Mouse (Mus musculus) ES-E14 (cell line): ENCODE data around the gene Chst14. TPM values are rescaled to one million over a fixed set of nuclear protein-coding genes. Genes with fewer than 3 reads are reported as not detected.
A peak's percentile ranks its signal among the peaks of the same experiment; 100 is the strongest.

Experiments
- DNase-seq: peaks from one replicate; pipeline ENCODE4 v3.0.0-alpha.2; 2013; ENCODE audit warnings: low read depth, low spot score
- H3K27ac ChIP-seq: 2 replicates; pipeline ENCODE4 v1.5.1; 2012; ENCODE audit warnings: low read depth, mild to moderate bottlenecking, low read length, moderate library complexity, mixed read lengths; ENCODE audit not compliant: poor library complexity, insufficient read depth, severe bottlenecking
- H3K36me3 ChIP-seq: 2 replicates; pipeline ENCODE4 v1.6.1; 2012; ENCODE audit warnings: mild to moderate bottlenecking, low read length, moderate library complexity, mixed read lengths; ENCODE audit not compliant: control insufficient read depth, poor library complexity, insufficient read depth, severe bottlenecking
- H3K4me1 ChIP-seq, 2 experiments: fragments of 150-350 bp in 1 of 2; sonication (generic) in 1 of 2; 2 replicates each; pipeline ENCODE4 v1.6.1; 2012; ENCODE audit warnings: low read length in 2 of 2, mild to moderate bottlenecking in 1 of 2, mixed read lengths in 1 of 2; ENCODE audit not compliant: control insufficient read depth in 2 of 2, insufficient read depth in 2 of 2, poor library complexity in 1 of 2
- H3K4me3 ChIP-seq, 2 experiments: fragments of 150-350 bp in 1 of 2; sonication (generic) in 1 of 2; 2 replicates each; pipeline ENCODE4 v1.5.1; 2012; ENCODE audit warnings: low read length in 2 of 2, low read depth in 1 of 2, mild to moderate bottlenecking in 1 of 2, mixed read lengths in 1 of 2; ENCODE audit not compliant: insufficient read depth in 1 of 2, poor library complexity in 1 of 2, severe bottlenecking in 1 of 2
- H3K9ac ChIP-seq: 2 replicates; pipeline ENCODE4 v1.6.1; 2012; ENCODE audit warnings: low read depth, mild to moderate bottlenecking, low read length, mixed read lengths; ENCODE audit not compliant: poor library complexity, insufficient read depth, severe bottlenecking
- H3K9me3 ChIP-seq: fragments of 150-350 bp; sonication (generic); 2 replicates; pipeline ENCODE4 v1.6.1; 2012; ENCODE audit warnings: low read depth, mild to moderate bottlenecking, low read length; ENCODE audit not compliant: control insufficient read depth, insufficient read depth
- CHD2 ChIP-seq: IDR thresholded peaks from 2 replicates; pipeline ENCODE4 v1.6.1; 2014; ENCODE audit warnings: mild to moderate bottlenecking, low read depth, low read length, inconsistent platforms
- HCFC1 ChIP-seq: IDR thresholded peaks from 2 replicates; pipeline ENCODE4 v1.6.1; 2012; ENCODE audit warnings: low read length, inconsistent platforms, borderline replicate concordance; ENCODE audit not compliant: insufficient read depth
- MAFK ChIP-seq: IDR thresholded peaks from 2 replicates; pipeline ENCODE4 v1.6.1; 2014; ENCODE audit warnings: mild to moderate bottlenecking, low read depth, low read length, inconsistent platforms; ENCODE audit not compliant: insufficient read depth
- ZC3H11A ChIP-seq: IDR thresholded peaks from 2 replicates; pipeline ENCODE4 v1.6.1; 2012; ENCODE audit warnings: low read depth, mild to moderate bottlenecking, inconsistent platforms, low read length, borderline replicate concordance
- ZNF384 ChIP-seq: IDR thresholded peaks from 2 replicates; pipeline ENCODE4 v1.6.1; 2012; ENCODE audit warnings: low read depth, low read length, inconsistent platforms
- in situ Hi-C, 2 experiments: fragments of 600-800 bp; cut with MboI; formaldehyde crosslinking; loops; one replicate each; pipeline ENCODE4 v1.15.1; 2025; ENCODE audit warnings: low sequenced_read_pairs in 2 of 2, inconsistent platforms in 1 of 2; ENCODE audit not compliant: unreplicated experiment in 2 of 2
- total RNA-seq: library from RNA; depleted of rRNA; stranded (reverse); fragments of 300-350 nt; gene quantifications from 2 replicates; pipeline ENCODE4 v1.2.3, GENCODE M21; 2012

Gene Chst14
- total RNA-seq, 1 experiment, result 8.3 TPM

DNA sequence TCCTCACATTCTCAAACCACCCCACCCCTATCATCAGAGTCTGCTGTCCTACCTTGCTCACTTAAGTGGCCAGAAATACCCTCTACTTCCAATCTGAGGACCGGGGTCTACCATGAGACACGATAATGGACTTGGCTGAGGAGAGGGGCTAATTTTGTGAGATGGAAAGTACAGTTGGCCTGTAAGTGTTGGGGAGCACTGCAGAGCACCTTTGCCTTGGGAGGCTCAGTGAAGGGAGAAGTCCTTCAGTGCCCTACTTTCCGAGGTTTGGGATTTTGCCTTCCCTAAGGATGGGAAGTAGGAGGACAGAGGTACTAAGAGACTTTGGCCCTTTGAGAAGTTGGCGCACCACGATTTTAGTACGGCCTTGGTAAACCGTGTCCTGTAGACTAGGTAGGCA lies 27.0 kb upstream of the Chst14 start:
- Histone ChIP-seq H3K9me3 (no peaks in the 10 kb centered on the region), H3K4me1 (peaks cover 0 to 20% of the 10 kb centered on the region in 2 experiments; a peak in 2 of 4 replicates), H3K9ac (no peak overlapping the region), H3K27ac (no peak overlapping the region), H3K36me3 (no peaks in the 10 kb centered on the region), H3K4me3 (no peak overlapping the region)
- in situ Hi-C loops, result loop anchor here (5.0 to 25.0 kb wide), 2 partner anchors 152 to 412 kb away; partner anchors contain the start of genes Inafm2 (in 1 of the 2) and Srp14 (in 1 of the 2)
- no peak for DNase-seq
- TF ChIP-seq ZNF384 (no peak), MAFK (no peak), CHD2 (no peak), HCFC1 (no peak), ZC3H11A (no peak)

- TF ChIP-seq HCFC1 (no peak), ZC3H11A (no peak), MAFK (no peak), CHD2 (no peak), ZNF384 (no peak)
- H3K27ac ChIP-seq, result no peak within 1 kb of the TSS
- peak within 1 kb of the TSS; percentile 85 to 87 for H3K4me3 ChIP-seq
- H3K9me3 ChIP-seq, result no peaks in the 10 kb centered on the region
- peak; percentile 71 for DNase-seq
- H3K4me1 ChIP-seq, result peaks cover 0 to 20% of the 10 kb centered on the region in 2 experiments; a peak in 2 of 4 replicates
- peak within 1 kb of the TSS; percentile 26; the same call in 1 of the 2 replicates for H3K9ac ChIP-seq
- H3K36me3 ChIP-seq, result no peaks in the 10 kb centered on the region
- in situ Hi-C loops, result loop anchor here (5.0 to 25.0 kb wide), 2 partner anchors 153 to 413 kb away; partner anchors contain the start of genes Inafm2 (in 1 of the 2) and Srp14 (in 1 of the 2)
These were observed 26.1 kb upstream of the Chst14 start, which contains the start of gene Bahd1 for GRCm38 (mm10) chr2:118899981-118900825. TSS of gene Bahd1 (plus strand) at chr2:118900377.

GRCm38 (mm10) chr2:118900826-118901140 lies 25.5 kb upstream of the Chst14 start:
- no peaks in the 10 kb centered on the region for H3K36me3 ChIP-seq
- peaks cover 0 to 20% of the 10 kb centered on the region in 2 experiments; a peak in 2 of 4 replicates for H3K4me1 ChIP-seq
- H3K27ac ChIP-seq, result no peak overlapping the region
- H3K9me3 ChIP-seq, result no peaks in the 10 kb centered on the region
- H3K9ac ChIP-seq, result peak overlapping the region; percentile 26; the same call in 1 of the 2 replicates
- H3K4me3 ChIP-seq, result peak overlapping the region; percentile 54 to 59
- TF ChIP-seq ZNF384 (no peak), CHD2 (no peak), HCFC1 (no peak), ZC3H11A (no peak)
- no peak for DNase-seq
- in situ Hi-C loops, result no loop called here

- peaks cover 0 to 20% of the 10 kb centered on the region in 2 experiments; a peak in 2 of 4 replicates for H3K4me1 ChIP-seq
- in situ Hi-C loops, result no loop called here
- peak; percentile 88 for DNase-seq
- peak overlapping the region; percentile 83 for H3K9ac ChIP-seq
- TF ChIP-seq CHD2 (0 out of 2 replicates have a peak, but pooled peaks have one; percentile 53), ZC3H11A (no peak), HCFC1 (no peak), MAFK (no peak)
- H3K9me3 ChIP-seq, result no peaks in the 10 kb centered on the region
- no peak overlapping the region for H3K27ac ChIP-seq
- H3K4me3 ChIP-seq, result peak overlapping the region; percentile 85 to 87
- no peaks in the 10 kb centered on the region for H3K36me3 ChIP-seq
These were observed 24.9 kb upstream of the Chst14 start for GRCm38 (mm10) chr2:118901175-118902031.
